Mouse (Mus musculus) inflammation-experienced regulatory T-cells, adult 6 months (primary cell): ENCODE measurements around the gene Stim1. TPM values are rescaled to one million over a fixed set of nuclear protein-coding genes. Genes with fewer than 3 reads are reported as not detected.

Experiments
- ATAC-seq: one replicate; pipeline ENCODE4 v1.8.0; 2017
- polyA plus RNA-seq, 3 experiments: library from polyadenylated mRNA; unstranded; fragments of 100-300 nt; shearing (Covaris generic); gene quantifications; one replicate each; pipeline ENCODE4 v1.2.1; 2017

Stim1 gene
- polyA plus RNA-seq, result 10 to 100 TPM; 46.3 to 50.9 (median 48.2) TPM

GRCm38 (mm10) chr7:102267601-102268394 lies at the start of gene Stim1:
Gene Stim1, plus strand, starts transcription at chr7:102267806.
- ATAC-seq, result peak; percentile 16

GRCm38 (mm10) chr7:102221899-102222298 lies 45.7 kb upstream of the Stim1 start:
- no peak for ATAC-seq

GRCm38 (mm10) chr7:102222336-102222735 lies 45.3 kb upstream of the Stim1 start:
- peak; percentile 62 for ATAC-seq

- ATAC-seq, result peak; percentile 83
Measured at GRCm38 (mm10) chr7:102222830-102223556, 44.6 kb upstream of the Stim1 start.

GRCm38 (mm10) chr7:102223883-102224738 lies 43.5 kb upstream of the Stim1 start:
- no peak for ATAC-seq

- no peak for ATAC-seq
Measured at GRCm38 (mm10) chr7:102226051-102226450, 41.6 kb upstream of the Stim1 start.

GRCm38 (mm10) chr7:102228049-102228670 lies 39.4 kb upstream of the Stim1 start:
- ATAC-seq, result no peak

- no peak for ATAC-seq
Measured at GRCm38 (mm10) chr7:102229814-102230213, 37.8 kb upstream of the Stim1 start.

GRCm38 (mm10) chr7:102233059-102233458 lies 34.5 kb upstream of the Stim1 start:
- no peak for ATAC-seq

- ATAC-seq, result no peak
Measured at GRCm38 (mm10) chr7:102238686-102239286, 28.8 kb upstream of the Stim1 start.

- ATAC-seq, result no peak
Measured at GRCm38 (mm10) chr7:102239591-102239990, 28.0 kb upstream of the Stim1 start.

- no peak for ATAC-seq
Measured at GRCm38 (mm10) chr7:102242371-102242770, 25.2 kb upstream of the Stim1 start.

GRCm38 (mm10) chr7:102242917-102243316 lies 24.7 kb upstream of the Stim1 start:
- no peak for ATAC-seq

GRCm38 (mm10) chr7:102243870-102244269 lies 23.7 kb upstream of the Stim1 start:
- no peak for ATAC-seq

- ATAC-seq, result no peak
Measured at GRCm38 (mm10) chr7:102244782-102245535, 22.6 kb upstream of the Stim1 start.

GRCm38 (mm10) chr7:102245775-102246174 lies 21.8 kb upstream of the Stim1 start:
- ATAC-seq, result no peak

- no peak for ATAC-seq
Measured at GRCm38 (mm10) chr7:102246265-102246664, 21.3 kb upstream of the Stim1 start.

GRCm38 (mm10) chr7:102246956-102247797 lies 20.4 kb upstream of the Stim1 start:
- ATAC-seq, result peak; percentile 5

- ATAC-seq, result peak; percentile 13
Measured at GRCm38 (mm10) chr7:102248691-102249404, 18.8 kb upstream of the Stim1 start.

GRCm38 (mm10) chr7:102249531-102249895 lies 18.1 kb upstream of the Stim1 start:
- ATAC-seq, result peak; percentile 55
